Mouse (Mus musculus) lung, adult 2 months (tissue): ENCODE measurements around the gene Fstl4. TPM values are rescaled to one million over a fixed set of nuclear protein-coding genes. Genes with fewer than 3 reads are reported as not detected.

Source experiments
- DNase-seq: peaks from one replicate; pipeline ENCODE4 v3.0.0; 2022
- H3K4me1 ChIP-seq: fragments of 200-500 bp; 2 replicates; pipeline ENCODE4 v1.6.1; 2011; ENCODE audit warnings: low read length; ENCODE audit not compliant: control insufficient read depth, insufficient read depth
- H3K4me3 ChIP-seq: fragments of 200-500 bp; replicated peaks from 2 replicates; pipeline ENCODE3; 2011; ENCODE audit warnings: low read depth, mild to moderate bottlenecking, control low read depth, low read length; ENCODE audit errors: extremely low read depth
- CTCF ChIP-seq: fragments of 200-500 bp; IDR thresholded peaks from 2 replicates; pipeline ENCODE4 v1.5.1; 2011; ENCODE audit warnings: mild to moderate bottlenecking, low read length, control low read depth; ENCODE audit not compliant: insufficient read depth
- POLR2A ChIP-seq: fragments of 200-500 bp; IDR thresholded peaks from 2 replicates; pipeline ENCODE4 v1.6.1; 2011; ENCODE audit warnings: low read depth, mild to moderate bottlenecking, control low read depth, low read length, borderline replicate concordance; ENCODE audit errors: extremely low read depth
- WGBS: fragments of 180-500 bp; shearing (Covaris S2); methylation state at CpG from one replicate; pipeline ENCODE4 v1.1.7; 2018; 5-methylcytosine and 5-hydroxymethylcytosine counted together
- polyA plus RNA-seq: library from polyadenylated mRNA; depleted of rRNA; stranded (reverse); fragments of >200 nt; gene quantifications from 2 replicates; pipeline ENCODE4 v1.2.3, GENCODE M21; 2012

Gene Fstl4
- polyA plus RNA-seq, 1 experiment = 0.56 TPM

DNA sequence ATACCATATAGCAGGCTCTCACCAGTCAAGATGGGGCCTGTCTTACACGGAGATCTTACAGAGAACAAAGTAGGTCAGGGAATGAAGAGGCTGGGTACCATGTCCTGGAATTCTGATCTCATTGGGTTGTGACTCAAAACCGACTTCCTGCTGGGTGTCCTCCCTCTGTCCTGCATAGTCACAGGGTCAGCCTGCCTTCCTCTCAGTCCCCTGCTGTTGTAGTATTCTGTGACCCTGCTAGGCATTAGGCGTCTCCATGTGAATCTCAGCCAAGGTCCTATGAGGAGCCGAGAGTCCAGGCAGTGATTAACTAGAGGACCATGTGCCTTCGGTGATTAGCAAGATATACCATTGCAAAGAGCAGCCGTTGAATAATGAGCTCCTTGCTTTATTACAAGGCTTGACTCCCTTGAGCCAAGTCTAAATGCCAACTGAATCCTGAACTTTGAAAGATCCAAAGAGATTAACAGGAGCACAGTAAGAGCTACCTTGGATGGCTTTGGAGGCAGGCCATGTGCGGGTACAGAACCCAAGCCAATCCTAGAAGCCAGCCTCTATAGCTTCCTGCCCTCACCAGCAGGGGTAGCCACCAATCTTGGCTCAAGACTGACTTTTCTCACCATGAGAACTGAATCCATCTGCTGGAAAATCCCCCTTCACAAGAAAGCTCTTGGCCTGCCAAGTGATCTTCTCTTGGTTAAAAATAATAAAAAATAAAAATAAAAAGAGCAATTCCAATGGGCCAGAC, 264.2 kb downstream of the Fstl4 start:
- no peak for TF ChIP-seq CTCF
- no peak for TF ChIP-seq POLR2A
- Histone ChIP-seq H3K4me1 (no peaks in the 10 kb centered on the region), H3K4me3 (no peak overlapping the region)
- 63% methylated on average over 7 of the region's 7 CpGs for WGBS
- no peak for DNase-seq

DNA sequence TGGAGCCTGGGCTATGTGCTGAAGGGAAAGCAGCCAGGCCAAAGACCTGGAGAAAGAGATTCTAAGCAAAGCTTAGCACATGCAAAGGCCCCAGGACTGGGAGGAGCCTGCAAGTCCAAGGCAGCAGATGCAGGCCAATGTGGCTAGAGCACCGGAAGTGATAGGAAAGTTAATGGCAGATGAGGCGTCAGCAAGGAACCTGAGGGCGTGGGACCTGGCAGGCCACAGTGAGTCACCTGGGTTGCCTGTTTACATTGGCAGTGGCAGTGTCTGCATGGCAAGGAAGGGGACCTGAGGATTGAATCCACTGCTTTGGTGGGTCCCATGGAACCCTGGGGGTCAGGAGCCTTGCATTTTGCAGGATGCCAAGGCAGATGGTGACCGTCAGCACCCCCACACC, 267.3 kb downstream of the Fstl4 start:
- 80% methylated on average over 4 of the region's 4 CpGs for WGBS
- DNase-seq = no peak
- Histone ChIP-seq H3K4me1 (no peaks in the 10 kb centered on the region), H3K4me3 (no peak overlapping the region)
- TF ChIP-seq POLR2A (no peak), CTCF (no peak)

DNA sequence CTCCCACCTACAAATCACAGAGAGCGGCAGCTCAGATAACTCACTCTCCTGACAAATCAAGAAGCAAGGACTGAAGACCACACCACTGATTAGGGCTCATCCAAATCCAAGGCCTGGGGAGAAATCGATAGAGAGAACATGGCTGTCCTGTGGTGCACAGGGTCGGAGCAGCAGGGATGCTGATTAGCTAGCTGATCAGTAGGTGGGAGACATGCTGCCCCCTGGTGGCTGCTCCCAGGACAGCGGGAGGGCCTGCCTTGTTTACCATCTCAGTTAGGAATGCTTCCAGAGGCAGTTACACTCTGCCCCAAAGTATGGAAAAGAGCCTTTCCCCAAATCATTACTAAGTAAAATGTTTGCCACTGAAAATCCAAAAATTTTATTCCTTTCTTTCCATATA, 267.9 kb downstream of the Fstl4 start:
- Histone ChIP-seq H3K4me1 (no peaks in the 10 kb centered on the region), H3K4me3 (no peak overlapping the region)
- WGBS = 24% methylated on average over 4 of the region's 4 CpGs
- DNase-seq = peak; percentile 76
- TF ChIP-seq POLR2A = no peak
- peak; percentile 84 for TF ChIP-seq CTCF

DNA sequence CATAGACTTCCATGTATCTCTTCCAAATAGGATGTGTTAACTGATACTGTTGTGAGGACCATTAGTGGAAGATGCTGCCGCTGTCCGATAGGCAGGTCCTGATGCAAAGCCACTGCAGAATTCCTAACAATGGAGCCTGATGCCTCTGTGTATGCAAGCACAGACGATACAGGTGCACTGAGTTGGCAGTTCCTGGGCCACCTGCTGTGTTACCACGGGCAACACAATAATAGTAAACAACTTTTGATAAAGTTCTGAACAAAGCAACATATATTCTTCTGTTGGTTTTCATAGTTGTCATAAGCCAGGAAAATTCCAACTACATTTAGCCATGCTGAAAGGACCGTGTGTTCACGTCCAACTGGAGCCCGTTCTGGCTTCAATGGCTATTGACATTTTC, 271.0 kb downstream of the Fstl4 start:
- WGBS = 79% methylated on average over 7 of the region's 7 CpGs

DNA sequence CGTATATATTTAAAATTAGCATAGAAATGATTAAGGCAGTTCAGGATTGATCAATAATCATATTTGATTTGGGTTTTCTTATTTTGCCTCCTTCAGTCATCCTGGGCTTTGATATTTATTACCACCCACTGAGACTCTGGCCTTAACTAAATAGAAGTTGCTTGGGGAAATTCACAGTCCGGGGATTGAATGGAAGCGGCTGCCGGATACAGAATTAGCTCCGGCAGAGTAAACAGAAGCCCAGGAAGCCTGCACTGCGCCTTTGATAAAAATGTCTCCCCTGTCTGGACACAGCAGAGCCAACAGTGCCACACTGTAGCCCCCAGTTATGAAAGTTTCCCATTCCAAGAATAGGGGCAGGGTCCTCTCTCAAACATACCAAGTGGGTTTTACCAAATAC, 282.4 kb downstream of the Fstl4 start:
- TF ChIP-seq CTCF (no peak), POLR2A (no peak)

More for the DNA sequence above, 271.0 kb downstream of the Fstl4 start:
- H3K4me3 ChIP-seq = no peak overlapping the region
- TF ChIP-seq CTCF (no peak), POLR2A (no peak)
- no peaks in the 10 kb centered on the region for H3K4me1 ChIP-seq
- DNase-seq = no peak

DNA sequence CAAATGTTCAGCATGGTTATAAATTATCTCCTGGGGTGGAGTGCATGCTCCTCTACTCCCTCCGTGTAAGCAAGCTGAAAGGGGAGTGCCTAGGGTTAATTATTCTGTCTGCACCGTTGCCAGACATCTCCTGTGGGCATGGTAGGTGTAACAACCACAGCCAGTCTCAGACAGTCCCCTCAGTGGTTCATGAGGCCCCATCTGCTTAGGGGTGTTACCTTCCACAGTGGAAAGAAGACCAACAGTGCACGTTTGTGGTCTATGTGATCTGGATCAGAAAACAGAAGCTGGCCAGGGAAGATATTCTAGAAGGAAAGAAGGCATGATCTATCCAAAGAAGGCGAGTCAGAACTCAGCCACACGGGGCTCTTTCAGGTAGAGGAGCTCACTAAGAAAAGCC, 289.7 kb downstream of the Fstl4 start:
- Histone ChIP-seq H3K4me1 (no peaks in the 10 kb centered on the region), H3K4me3 (no peak overlapping the region)
- 55% methylated on average over 5 of the region's 5 CpGs for WGBS
- TF ChIP-seq CTCF (no peak), POLR2A (no peak)
- no peak for DNase-seq

More for the DNA sequence above, 282.4 kb downstream of the Fstl4 start:
- DNase-seq = no peak
- H3K4me3 ChIP-seq = no peak overlapping the region
- WGBS = 42% methylated on average over 6 of the region's 6 CpGs
- H3K4me1 ChIP-seq = no peaks in the 10 kb centered on the region

DNA sequence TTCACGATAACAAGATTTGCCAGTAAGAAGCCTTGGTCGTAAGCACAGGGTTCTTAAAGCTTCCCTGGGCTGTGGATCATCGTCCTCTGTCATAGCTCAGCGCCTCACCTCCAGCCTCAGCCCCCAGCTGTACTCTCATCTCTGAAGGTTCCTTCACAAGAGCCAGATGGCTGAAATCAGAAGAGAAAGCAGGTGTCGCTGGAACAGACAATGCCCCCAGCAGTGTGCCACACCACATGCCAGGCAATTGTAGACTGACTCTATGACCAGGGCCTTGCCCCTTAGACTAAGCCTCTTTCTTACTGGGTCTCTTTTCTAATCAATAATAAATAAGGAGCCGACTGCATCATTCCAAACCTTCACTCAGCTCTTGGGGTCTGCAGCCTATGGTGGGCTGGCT, 291.5 kb downstream of the Fstl4 start:
- no peak for TF ChIP-seq POLR2A
- TF ChIP-seq CTCF = no peak
- 89% methylated on average over 6 of the region's 6 CpGs for WGBS
- no peak for DNase-seq
- Histone ChIP-seq H3K4me1 (no peaks in the 10 kb centered on the region), H3K4me3 (no peak overlapping the region)

GRCm38 (mm10) chr11:53056781-53057180, 292.3 kb downstream of the Fstl4 start:
- Histone ChIP-seq H3K4me3 (no peak overlapping the region), H3K4me1 (no peaks in the 10 kb centered on the region)
- TF ChIP-seq CTCF (no peak), POLR2A (no peak)
- 73% methylated on average over 6 of the region's 6 CpGs for WGBS
- no peak for DNase-seq

DNA sequence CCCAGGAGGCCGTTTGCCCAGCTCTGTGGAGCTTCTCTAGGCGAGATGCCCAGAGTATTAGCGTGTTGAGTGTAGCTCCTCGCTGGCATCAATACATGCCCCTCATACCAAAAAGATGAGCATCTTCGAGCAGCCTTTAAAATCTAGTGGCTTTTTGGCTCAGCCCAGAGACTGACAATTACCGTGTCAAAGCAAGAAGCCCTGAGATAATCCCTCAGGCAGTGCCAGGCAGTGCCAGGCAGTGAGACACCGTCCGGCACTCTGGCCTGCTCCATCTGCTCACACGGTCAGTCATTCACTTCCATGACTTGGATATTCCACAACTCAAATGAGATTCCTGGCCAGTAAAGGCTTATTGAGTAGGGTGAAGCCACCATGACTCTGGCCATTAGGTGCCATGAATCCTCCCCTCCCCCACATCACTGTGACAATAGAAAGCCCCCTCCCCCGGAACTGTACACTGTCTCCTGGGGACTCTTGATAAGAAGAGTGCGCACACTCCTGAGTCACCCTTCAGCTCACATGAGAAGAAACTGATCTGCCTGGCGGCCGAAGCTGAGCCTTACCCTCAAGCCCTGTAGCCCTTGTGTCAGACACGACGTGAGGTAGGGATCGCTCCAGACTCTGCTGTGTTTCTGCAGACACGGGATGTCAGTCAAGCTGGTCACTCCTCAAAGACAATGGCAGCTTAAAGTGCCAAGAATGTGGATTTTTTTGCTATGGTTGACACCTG, 293.6 kb downstream of the Fstl4 start:
- DNase-seq = no peak
- Histone ChIP-seq H3K4me1 (no peaks in the 10 kb centered on the region), H3K4me3 (no peak overlapping the region)
- no peak for TF ChIP-seq CTCF
- TF ChIP-seq POLR2A = no peak
- WGBS = 63% methylated on average over 17 of the region's 17 CpGs

DNA sequence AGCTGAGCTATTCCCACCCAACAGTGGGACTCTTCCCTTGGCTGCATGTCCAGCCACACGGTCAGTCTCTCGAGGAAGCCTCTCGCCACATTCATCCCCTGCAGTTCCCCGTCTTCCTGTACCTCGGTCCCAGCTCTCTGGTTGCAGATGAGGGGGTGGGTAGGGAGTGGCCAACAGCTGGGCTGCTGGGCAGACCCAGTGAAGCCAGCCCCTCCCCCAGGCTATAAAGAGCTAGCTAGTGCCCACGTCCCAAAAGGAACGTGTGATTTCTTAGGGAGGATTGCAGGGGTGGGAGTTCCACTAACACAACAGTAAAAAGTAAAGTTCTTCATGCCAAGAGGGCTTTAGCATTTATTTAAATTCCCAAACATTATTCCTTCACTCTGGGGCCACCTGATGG, 294.1 kb downstream of the Fstl4 start:
- DNase-seq = no peak
- H3K4me3 ChIP-seq = no peak overlapping the region
- WGBS = 22% methylated on average over 7 of the region's 7 CpGs
- H3K4me1 ChIP-seq = no peaks in the 10 kb centered on the region
- TF ChIP-seq CTCF = no peak
- TF ChIP-seq POLR2A = no peak

DNA sequence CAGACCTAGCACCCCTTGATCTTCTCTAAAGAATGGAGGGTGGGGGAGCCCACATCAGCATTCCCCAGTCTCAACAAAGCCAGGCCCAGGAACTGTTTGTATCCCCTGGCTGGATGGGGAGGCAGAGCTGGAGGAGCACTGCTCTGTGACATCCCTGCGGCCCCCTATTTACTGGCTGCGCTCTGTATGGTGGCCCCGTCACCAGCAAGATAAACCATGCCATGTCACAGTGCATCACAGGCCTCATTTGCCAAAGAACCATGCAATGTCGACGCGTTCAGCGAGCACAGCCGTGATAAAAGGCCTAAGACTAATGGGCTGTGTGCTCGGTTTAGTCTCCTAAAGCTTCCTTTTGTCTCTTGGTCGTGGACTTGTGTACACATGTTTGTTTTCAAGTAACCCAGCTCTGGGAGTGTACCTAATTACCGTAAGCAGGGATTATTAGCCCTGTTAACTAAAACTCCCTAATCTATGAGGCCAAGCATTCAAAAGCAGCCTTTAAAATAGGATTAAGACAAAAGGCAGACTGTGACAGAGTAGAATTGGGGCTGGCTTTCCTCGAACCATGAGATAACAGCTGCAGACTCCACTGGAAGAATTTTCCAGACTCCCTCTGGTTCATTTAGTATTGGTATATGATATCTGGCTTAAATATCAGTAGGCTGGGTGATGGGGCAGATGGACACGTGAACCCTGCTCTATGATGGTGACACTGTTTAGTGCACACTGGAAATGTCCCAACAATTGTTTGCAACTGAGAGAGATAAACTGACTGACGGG, 303.5 kb downstream of the Fstl4 start:
- WGBS = 68% methylated on average over 14 of the region's 14 CpGs
- TF ChIP-seq CTCF = no peak
- no peak for TF ChIP-seq POLR2A
- no peaks in the 10 kb centered on the region for H3K4me1 ChIP-seq
- no peak overlapping the region for H3K4me3 ChIP-seq
- DNase-seq = no peak
